Mouse (Mus musculus) kidney, adult 2 months (tissue): ENCODE results near the gene Tecta.

ENCODE experiments used
- CTCF ChIP-seq: fragments of 200-500 bp; conservative IDR thresholded peaks from 2 replicates; pipeline ENCODE4 v1.5.1; 2011; ENCODE audit warnings: low read depth, mild to moderate bottlenecking, control low read depth, low read length, moderate library complexity, mixed read lengths; ENCODE audit not compliant: insufficient read depth, insufficient read length
- POLR2A ChIP-seq: fragments of 200-500 bp; IDR thresholded peaks from one replicate; pipeline ENCODE4 v1.6.1; 2011; ENCODE audit warnings: low read depth, low read length, control low read depth

GRCm38 (mm10) chr9:42279676-42280075, 120.1 kb downstream of the Tecta start:
- TF ChIP-seq CTCF (no peak), POLR2A (no peak)
